Mouse (Mus musculus) thymus, adult 18-20 months (tissue): Measurements from ENCODE around the gene Tceanc2.
A peak's percentile ranks its signal among the peaks of the same experiment; 100 is the strongest.

Experiments used
- DNase-seq, 2 experiments: peaks; one replicate each; pipeline ENCODE4 v3.0.0; 2022; ENCODE audit warnings: mixed read lengths in 2 of 2

The Tceanc2 gene

GRCm38 (mm10) chr4:107178182-107178829, 610 bp downstream of the Tceanc2 start, which contains the start of gene Tmem59:
Tmem59 (plus strand) TSS chr4:107178399.
- DNase-seq: peak; percentile 90 to 93

GRCm38 (mm10) chr4:107177506-107177905, 1.4 kb downstream of the Tceanc2 start:
- DNase-seq: no peak

GRCm38 (mm10) chr4:107167798-107168197, 11.1 kb downstream of the Tceanc2 start:
- DNase-seq: no peak

GRCm38 (mm10) chr4:107166700-107167099, 12.2 kb downstream of the Tceanc2 start:
- no peak for DNase-seq

GRCm38 (mm10) chr4:107163756-107164587, 14.9 kb downstream of the Tceanc2 start:
- DNase-seq: peak; percentile 23 to 40

GRCm38 (mm10) chr4:107163341-107163740, 15.6 kb downstream of the Tceanc2 start:
- DNase-seq: no peak

- no peak for DNase-seq
These were observed 18.7 kb downstream of the Tceanc2 start for GRCm38 (mm10) chr4:107160181-107160580.

GRCm38 (mm10) chr4:107159166-107159773, 19.6 kb downstream of the Tceanc2 start:
- DNase-seq: no peak

- DNase-seq: no peak
These were observed 21.9 kb downstream of the Tceanc2 start for GRCm38 (mm10) chr4:107156983-107157401.

GRCm38 (mm10) chr4:107152571-107152970, 26.3 kb downstream of the Tceanc2 start:
- no peak for DNase-seq

GRCm38 (mm10) chr4:107150991-107151390, 27.9 kb downstream of the Tceanc2 start:
- no peak for DNase-seq

- no peak for DNase-seq
These were observed 35.4 kb downstream of the Tceanc2 start for GRCm38 (mm10) chr4:107143511-107143910.

- no peak for DNase-seq
These were observed 38.9 kb downstream of the Tceanc2 start for GRCm38 (mm10) chr4:107139836-107140631.

GRCm38 (mm10) chr4:107138948-107139835, 39.7 kb downstream of the Tceanc2 start:
- DNase-seq: no peak

- no peak for DNase-seq
These were observed 42.4 kb downstream of the Tceanc2 start for GRCm38 (mm10) chr4:107136531-107136930.

GRCm38 (mm10) chr4:107135663-107136062, 43.3 kb downstream of the Tceanc2 start:
- DNase-seq: no peak

- no peak for DNase-seq
These were observed 44.0 kb downstream of the Tceanc2 start for GRCm38 (mm10) chr4:107134891-107135290.

- DNase-seq: peak; percentile 9 to 23
These were observed 48.4 kb downstream of the Tceanc2 start for GRCm38 (mm10) chr4:107130534-107130933.

- no peak for DNase-seq
These were observed 49.5 kb downstream of the Tceanc2 start for GRCm38 (mm10) chr4:107129373-107129772.

- DNase-seq: no peak
These were observed 50.8 kb downstream of the Tceanc2 start for GRCm38 (mm10) chr4:107127901-107128669.
